Mouse (Mus musculus) ES-E14 (cell line): ENCODE data around the gene Spred2. TPM values are rescaled to one million over a fixed set of nuclear protein-coding genes. Genes with fewer than 3 reads are reported as not detected.
A peak's percentile ranks its signal among the peaks of the same experiment; 100 is the strongest.

Experiments
- DNase-seq: peaks from one replicate; pipeline ENCODE4 v3.0.0-alpha.2; 2013; ENCODE audit warnings: low read depth, low spot score
- H3K27ac ChIP-seq: 2 replicates; pipeline ENCODE4 v1.5.1; 2012; ENCODE audit warnings: low read depth, mild to moderate bottlenecking, low read length, moderate library complexity, mixed read lengths; ENCODE audit not compliant: poor library complexity, insufficient read depth, severe bottlenecking
- H3K36me3 ChIP-seq: 2 replicates; pipeline ENCODE4 v1.6.1; 2012; ENCODE audit warnings: mild to moderate bottlenecking, low read length, moderate library complexity, mixed read lengths; ENCODE audit not compliant: control insufficient read depth, poor library complexity, insufficient read depth, severe bottlenecking
- H3K4me1 ChIP-seq, 2 experiments: fragments of 150-350 bp in 1 of 2; sonication (generic) in 1 of 2; 2 replicates each; pipeline ENCODE4 v1.6.1; 2012; ENCODE audit warnings: low read length in 2 of 2, mild to moderate bottlenecking in 1 of 2, mixed read lengths in 1 of 2; ENCODE audit not compliant: control insufficient read depth in 2 of 2, insufficient read depth in 2 of 2, poor library complexity in 1 of 2
- H3K4me3 ChIP-seq, 2 experiments: fragments of 150-350 bp in 1 of 2; sonication (generic) in 1 of 2; 2 replicates each; pipeline ENCODE4 v1.5.1; 2012; ENCODE audit warnings: low read length in 2 of 2, low read depth in 1 of 2, mild to moderate bottlenecking in 1 of 2, mixed read lengths in 1 of 2; ENCODE audit not compliant: insufficient read depth in 1 of 2, poor library complexity in 1 of 2, severe bottlenecking in 1 of 2
- H3K9ac ChIP-seq: 2 replicates; pipeline ENCODE4 v1.6.1; 2012; ENCODE audit warnings: low read depth, mild to moderate bottlenecking, low read length, mixed read lengths; ENCODE audit not compliant: poor library complexity, insufficient read depth, severe bottlenecking
- H3K9me3 ChIP-seq: fragments of 150-350 bp; sonication (generic); 2 replicates; pipeline ENCODE4 v1.6.1; 2012; ENCODE audit warnings: low read depth, mild to moderate bottlenecking, low read length; ENCODE audit not compliant: control insufficient read depth, insufficient read depth
- CHD2 ChIP-seq: IDR thresholded peaks from 2 replicates; pipeline ENCODE4 v1.6.1; 2014; ENCODE audit warnings: mild to moderate bottlenecking, low read depth, low read length, inconsistent platforms
- HCFC1 ChIP-seq: IDR thresholded peaks from 2 replicates; pipeline ENCODE4 v1.6.1; 2012; ENCODE audit warnings: low read length, inconsistent platforms, borderline replicate concordance; ENCODE audit not compliant: insufficient read depth
- MAFK ChIP-seq: IDR thresholded peaks from 2 replicates; pipeline ENCODE4 v1.6.1; 2014; ENCODE audit warnings: mild to moderate bottlenecking, low read depth, low read length, inconsistent platforms; ENCODE audit not compliant: insufficient read depth
- ZC3H11A ChIP-seq: IDR thresholded peaks from 2 replicates; pipeline ENCODE4 v1.6.1; 2012; ENCODE audit warnings: low read depth, mild to moderate bottlenecking, inconsistent platforms, low read length, borderline replicate concordance
- ZNF384 ChIP-seq: IDR thresholded peaks from 2 replicates; pipeline ENCODE4 v1.6.1; 2012; ENCODE audit warnings: low read depth, low read length, inconsistent platforms
- in situ Hi-C, 2 experiments: fragments of 600-800 bp; cut with MboI; formaldehyde crosslinking; loops; one replicate each; pipeline ENCODE4 v1.15.1; 2025; ENCODE audit warnings: low sequenced_read_pairs in 2 of 2, inconsistent platforms in 1 of 2; ENCODE audit not compliant: unreplicated experiment in 2 of 2
- total RNA-seq: library from RNA; depleted of rRNA; stranded (reverse); fragments of 300-350 nt; gene quantifications from 2 replicates; pipeline ENCODE4 v1.2.3, GENCODE M21; 2012

Spred2 gene
- total RNA-seq, 1 experiment = 19.4 TPM

DNA sequence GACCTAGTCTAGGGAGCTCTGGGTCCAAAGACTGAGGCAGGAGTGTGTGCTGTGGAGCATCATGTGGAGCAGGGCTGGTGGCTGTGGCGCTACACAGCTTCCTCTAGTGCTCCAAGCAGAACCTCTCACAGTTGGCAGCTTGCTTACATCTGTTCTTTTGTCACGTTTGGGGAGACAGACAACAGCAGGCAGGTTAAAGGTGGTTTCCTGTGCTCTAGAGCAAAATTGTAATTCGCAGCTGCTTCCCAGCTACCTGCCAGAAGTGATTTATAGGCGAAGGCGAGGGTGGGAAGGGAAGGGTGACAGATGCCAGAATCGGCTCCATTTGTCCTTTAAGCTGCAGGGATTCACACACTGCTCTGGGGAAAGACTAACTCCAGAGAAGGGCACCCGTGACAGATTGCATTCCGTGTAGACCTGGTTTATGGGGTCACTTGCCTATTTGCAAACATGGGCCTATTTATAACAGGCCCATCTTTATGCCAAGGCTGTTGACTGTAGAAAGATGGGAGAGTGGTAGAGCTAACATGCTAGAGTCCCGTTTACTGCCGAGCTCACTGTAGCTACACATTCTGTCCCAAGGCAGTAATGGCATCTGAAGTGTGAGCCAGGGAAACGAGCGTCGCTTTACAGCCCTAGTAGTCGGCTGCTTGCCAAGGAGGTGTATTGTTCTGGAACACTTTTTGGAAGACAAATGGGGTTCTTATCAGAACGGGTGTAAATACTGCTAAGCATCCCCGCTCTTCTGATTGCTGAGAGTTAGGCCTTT, 87.2 kb downstream of the Spred2 start:
- in situ Hi-C loops = no loop called here
- Histone ChIP-seq H3K9ac (no peak overlapping the region), H3K9me3 (no peaks in the 10 kb centered on the region), H3K4me3 (no peak overlapping the region), H3K36me3 (peaks cover 51% of the 10 kb centered on the region), H3K4me1 (no peaks in the 10 kb centered on the region; a peak in 1 of 4 replicates), H3K27ac (no peak overlapping the region)
- no peak for TF ChIP-seq CHD2
- no peak for TF ChIP-seq ZNF384
- TF ChIP-seq HCFC1 = no peak
- TF ChIP-seq ZC3H11A = no peak
- TF ChIP-seq MAFK = no peak
- DNase-seq = no peak

- Histone ChIP-seq H3K36me3 (peaks cover 50% of the 10 kb centered on the region), H3K4me3 (no peak overlapping the region)
- no peak for DNase-seq
Measured at GRCm38 (mm10) chr11:20013366-20013765, 89.2 kb downstream of the Spred2 start.

GRCm38 (mm10) chr11:20017937-20018336, 93.8 kb downstream of the Spred2 start:
- no peak for TF ChIP-seq MAFK
- Histone ChIP-seq H3K9me3 (peaks cover 32% of the 10 kb centered on the region), H3K9ac (no peak overlapping the region), H3K36me3 (peaks cover 65% of the 10 kb centered on the region), H3K4me3 (no peak overlapping the region), H3K27ac (0 out of 2 replicates have a peak overlapping the region, but pooled peaks have one; percentile 12), H3K4me1 (no peaks in the 10 kb centered on the region)
- no peak for DNase-seq
- in situ Hi-C loops = no loop called here

More at GRCm38 (mm10) chr11:20013366-20013765, 89.2 kb downstream of the Spred2 start:
- TF ChIP-seq MAFK (no peak), ZNF384 (no peak), CHD2 (no peak), HCFC1 (no peak), ZC3H11A (no peak)
- in situ Hi-C loops = no loop called here
- H3K4me1 ChIP-seq = no peaks in the 10 kb centered on the region; a peak in 1 of 4 replicates
- peaks cover under 1% of the 10 kb centered on the region; the same call in 1 of the 2 replicates for H3K9me3 ChIP-seq
- H3K9ac ChIP-seq = no peak overlapping the region
- H3K27ac ChIP-seq = no peak overlapping the region

- H3K27ac ChIP-seq = no peak overlapping the region
- DNase-seq = no peak
- no peaks in the 10 kb centered on the region for H3K4me1 ChIP-seq
- H3K9ac ChIP-seq = no peak overlapping the region
- H3K9me3 ChIP-seq = peaks cover 36% of the 10 kb centered on the region
- in situ Hi-C loops = no loop called here
- peaks cover 68% of the 10 kb centered on the region for H3K36me3 ChIP-seq
- H3K4me3 ChIP-seq = no peak overlapping the region
- no peak for TF ChIP-seq ZC3H11A
- peak; percentile 89 for TF ChIP-seq ZNF384
- TF ChIP-seq MAFK = no peak
- no peak for TF ChIP-seq CHD2
- TF ChIP-seq HCFC1 = no peak
Measured at GRCm38 (mm10) chr11:20018905-20019304, 94.7 kb downstream of the Spred2 start.
